Mouse (Mus musculus) mature B cell (primary cell): ENCODE measurements around the gene Sirt6.

Experiments used
- in situ Hi-C: fragments of 300-500 bp; cut with MboI; formaldehyde crosslinking; loops from 2 replicates; pipeline ENCODE4 v1.14.3; 2019

Sirt6 gene

DNA sequence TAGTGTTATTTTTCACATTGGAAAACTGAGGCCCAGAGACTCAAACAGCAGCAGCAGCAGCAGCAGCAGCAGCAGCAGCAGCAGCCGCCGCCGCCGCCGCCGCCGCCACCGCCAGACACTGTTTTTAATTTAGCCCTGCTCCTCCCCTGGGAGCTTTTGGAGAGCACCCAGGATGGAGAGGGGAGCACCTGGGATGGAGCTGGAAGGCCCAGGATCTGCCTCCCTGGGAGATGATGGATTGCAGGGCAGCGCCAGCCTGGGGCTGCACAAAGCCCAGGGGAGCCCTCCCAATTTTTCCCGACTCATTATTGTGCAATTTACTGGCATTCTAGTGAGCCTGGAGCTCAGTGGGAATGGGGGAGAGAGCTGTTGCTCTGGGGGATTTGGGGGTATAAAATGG lies 31.0 kb downstream of the Sirt6 start:
- in situ Hi-C loops, result no loop called here

DNA sequence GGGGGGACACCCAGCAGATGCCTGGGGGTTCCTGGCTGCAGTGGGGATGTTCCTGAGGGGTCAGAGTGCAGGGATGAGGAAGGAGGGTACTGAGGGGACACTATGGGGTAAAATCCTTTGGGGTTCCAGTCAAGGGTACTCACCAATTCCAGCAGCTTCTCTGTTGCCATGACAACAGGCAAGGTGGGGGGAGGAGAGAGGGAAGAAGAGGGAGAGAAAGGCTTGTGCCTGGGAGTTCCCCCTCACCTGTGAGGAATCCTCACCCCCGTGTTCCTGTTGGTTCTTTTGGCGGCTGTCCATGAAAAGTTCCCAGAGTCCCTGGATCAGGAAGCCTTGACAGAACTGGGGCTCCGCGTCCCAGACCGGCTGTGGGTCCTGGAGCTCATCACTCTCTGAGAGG lies 32.0 kb downstream of the Sirt6 start:
- in situ Hi-C loops, result no loop called here

DNA sequence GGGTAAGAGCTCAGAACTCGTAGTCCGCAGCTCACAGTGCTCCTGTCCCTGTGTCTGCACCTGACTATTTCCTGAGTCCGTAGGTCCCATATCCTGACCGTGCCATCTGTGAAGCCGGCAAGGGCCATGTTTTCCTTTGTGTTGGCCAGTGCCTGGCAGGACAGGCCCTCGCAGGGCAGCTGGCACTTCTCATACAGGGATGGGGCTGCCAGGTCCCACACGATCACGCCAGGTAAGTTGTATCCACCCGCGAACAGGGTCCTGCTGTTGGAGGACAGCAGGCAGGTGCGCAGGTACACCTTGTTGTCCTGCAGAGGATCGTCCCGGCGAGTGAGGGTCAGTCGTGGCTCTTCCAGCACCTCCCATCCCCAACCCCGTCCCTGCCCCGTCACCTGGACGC lies 33.7 kb downstream of the Sirt6 start:
- in situ Hi-C loops, result no loop called here

DNA sequence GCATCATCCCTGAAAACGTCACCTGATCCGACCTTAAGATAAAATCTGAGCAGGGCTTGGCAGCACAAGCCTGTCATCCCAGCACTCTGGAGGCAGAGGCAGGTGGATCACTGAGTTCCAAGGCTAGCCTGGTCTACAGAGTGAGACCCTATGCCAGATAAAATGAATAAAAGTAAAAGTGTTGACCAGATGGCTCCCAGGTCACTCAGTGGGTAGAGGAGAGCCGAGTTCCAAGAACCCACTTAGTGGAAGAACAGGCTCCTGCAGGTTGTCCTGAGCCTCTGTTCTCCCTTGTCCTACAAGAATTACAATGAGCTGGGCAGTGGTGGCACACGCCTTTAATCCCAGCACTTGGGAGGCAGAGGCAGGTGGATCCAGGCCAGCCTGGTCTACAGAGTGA lies 34.4 kb downstream of the Sirt6 start:
- in situ Hi-C loops, result no loop called here

DNA sequence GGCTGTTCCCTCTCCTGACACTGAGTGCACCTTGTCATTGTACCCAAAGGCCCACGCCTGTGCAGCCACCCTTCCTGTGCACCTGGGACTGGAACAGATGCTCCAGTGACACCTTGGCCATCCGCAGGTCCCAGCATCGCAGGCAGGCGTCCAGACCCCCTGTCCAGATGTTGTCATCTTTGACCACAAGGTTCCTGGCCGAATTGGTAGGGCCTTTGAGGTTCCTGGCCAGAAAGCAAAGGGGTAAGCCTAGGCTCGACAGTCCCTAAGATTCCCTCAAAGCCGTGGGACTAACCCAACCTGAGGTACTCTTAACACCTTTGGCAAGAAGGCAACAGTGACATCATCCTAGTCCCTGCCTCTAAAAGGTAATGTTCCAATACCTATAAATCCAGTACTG lies 35.0 kb downstream of the Sirt6 start:
- in situ Hi-C loops, result no loop called here

DNA sequence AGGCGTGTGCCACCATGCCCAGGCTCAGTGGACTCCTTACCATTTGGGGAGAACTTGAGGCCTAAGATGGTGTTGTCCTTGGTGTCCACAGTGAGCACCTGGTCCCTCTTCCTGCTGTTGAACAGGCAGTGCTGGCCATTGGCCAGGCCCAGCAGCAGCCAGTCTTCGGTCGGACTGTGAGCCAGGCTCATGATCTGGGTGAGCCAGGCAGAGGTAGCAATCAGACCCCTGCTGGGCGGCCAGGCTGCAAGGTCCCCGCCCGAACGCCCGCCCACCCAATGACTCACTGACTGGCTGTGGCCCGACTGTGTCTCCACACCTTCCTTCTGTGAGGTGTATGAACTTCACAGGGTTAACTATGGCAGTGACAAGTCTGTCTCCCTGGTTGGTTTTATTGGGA lies 35.8 kb downstream of the Sirt6 start:
- in situ Hi-C loops, result no loop called here

DNA sequence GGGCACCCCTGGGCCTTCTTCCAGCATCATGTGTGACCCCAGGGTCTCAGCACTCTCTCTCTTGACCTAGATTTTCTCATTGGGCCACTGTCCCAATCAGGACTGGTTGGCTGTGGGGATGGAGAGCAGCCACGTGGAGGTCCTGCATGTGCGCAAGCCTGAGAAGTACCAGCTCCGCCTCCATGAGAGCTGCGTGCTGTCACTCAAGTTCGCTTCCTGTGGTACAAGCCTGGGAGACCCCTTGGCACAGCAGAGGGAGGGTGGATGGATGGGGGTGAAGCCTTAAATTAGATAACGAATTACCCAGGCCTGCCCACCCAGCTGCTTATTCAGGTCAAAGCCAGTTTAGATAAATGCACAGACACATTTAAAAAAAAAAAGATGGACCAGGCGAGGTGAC lies 38.9 kb downstream of the Sirt6 start:
- in situ Hi-C loops, result no loop called here

DNA sequence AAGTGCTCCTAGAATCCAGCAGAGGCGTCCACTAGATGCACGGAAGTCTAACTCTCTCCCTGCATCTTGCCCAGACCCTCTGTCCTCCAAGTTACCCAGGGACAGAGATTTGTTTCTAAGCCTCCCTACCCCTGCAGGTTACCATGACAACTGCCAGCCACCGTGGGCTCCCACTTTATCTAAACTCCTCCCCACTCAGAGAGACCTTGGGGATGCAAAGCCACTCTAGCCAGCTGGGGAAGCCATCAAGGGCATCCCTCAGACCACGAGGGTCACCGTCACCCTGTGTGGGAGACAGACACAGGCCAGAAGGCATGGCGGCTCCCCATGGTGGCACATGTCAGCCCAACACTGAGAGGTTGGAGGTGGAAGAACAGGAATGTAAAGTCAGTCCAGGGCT lies 44.2 kb downstream of the Sirt6 start:
- in situ Hi-C loops, result no loop called here

DNA sequence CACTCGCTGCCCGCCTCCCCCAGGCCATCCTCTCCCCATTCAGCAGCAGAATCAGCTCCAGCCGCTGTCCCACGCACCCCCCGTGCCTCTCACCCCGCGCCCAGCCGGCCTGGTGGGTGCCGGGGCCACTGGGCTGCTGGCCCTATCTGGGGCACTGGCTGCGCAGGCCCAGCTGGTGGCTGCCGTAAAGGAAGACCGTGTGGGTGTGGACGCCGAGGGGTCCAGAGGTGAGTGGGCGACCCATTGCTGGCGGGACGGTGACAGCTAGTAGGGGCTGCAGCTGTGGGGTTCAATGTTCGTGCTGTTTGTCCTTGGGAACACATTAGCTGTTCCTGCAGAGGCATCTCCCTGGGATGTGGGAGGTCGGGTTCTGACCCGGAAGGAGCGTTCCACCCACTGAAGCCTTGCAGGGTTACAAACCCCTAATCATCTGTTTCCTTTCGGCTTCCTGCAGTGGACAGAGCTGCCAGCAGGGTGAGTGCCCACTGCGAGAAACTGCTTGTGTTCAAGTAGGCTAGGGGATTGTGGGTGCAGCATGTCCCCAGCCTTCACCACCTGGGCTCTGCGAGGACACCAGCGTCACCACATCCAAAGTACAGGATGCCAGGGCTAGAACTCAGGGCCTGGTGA lies 47.0 kb downstream of the Sirt6 start:
- in situ Hi-C loops, result no loop called here

DNA sequence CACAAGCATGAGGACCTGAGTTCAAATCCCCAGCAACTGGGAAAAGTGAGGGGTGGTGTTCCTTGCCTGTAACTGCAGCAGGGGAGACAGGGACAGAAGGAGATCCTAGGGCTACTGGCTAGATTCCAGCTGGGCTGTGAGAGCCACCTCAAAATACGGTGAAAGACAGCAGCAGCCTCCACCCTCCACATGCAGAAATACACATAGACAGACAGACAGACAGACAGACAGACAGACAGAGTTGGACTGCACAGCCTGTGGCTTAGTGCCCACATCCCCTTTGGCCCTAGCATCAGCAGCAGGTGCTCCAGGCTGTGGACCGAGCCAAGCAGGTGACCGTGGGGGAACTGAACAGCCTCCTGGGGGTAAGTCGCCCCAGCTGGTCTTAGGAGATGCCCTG lies 47.6 kb downstream of the Sirt6 start:
- in situ Hi-C loops, result no loop called here

DNA sequence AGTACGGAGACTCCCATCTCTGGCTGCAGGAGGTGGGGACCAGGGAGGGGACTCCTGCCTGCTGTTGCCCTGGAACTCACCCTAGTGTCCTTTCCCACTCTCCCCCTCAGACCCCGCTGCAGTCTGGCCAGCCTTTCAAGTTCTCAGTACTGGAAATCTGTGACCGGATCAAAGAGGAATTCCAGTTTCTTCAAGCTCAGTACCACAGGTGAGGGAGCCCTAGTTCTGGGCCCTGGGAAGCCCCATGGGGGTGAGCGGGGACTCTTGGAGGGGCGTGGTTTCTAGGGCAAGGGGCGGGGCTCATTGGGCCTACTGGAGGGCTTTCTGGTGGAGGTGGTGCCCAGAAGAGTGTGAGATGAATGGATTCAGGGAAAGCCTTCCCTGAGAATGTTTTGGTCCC lies 51.9 kb downstream of the Sirt6 start:
- in situ Hi-C loops, result no loop called here

DNA sequence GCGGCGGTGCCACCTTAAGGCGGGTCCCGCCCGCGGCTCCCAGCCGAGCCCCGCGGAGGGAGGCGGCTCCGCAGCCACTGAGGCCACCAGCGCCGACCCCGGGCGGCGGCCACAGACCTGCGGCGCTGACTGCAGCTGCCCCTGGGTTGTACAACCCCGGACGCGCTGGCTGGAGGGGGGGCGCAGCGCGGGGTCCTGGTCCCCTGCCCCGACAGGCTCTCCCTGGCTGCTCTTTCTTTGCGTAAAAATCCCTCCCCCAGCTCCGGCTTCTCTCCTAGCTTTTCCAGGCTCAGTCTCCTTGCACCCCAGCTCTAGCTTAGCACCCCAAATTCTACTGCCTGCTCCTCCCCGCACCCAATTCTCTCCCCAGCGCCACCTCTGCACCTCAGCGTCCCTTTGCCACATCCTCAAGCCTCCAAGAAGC lies 52.4 kb downstream of the Sirt6 start:
- in situ Hi-C loops, result no loop called here

DNA sequence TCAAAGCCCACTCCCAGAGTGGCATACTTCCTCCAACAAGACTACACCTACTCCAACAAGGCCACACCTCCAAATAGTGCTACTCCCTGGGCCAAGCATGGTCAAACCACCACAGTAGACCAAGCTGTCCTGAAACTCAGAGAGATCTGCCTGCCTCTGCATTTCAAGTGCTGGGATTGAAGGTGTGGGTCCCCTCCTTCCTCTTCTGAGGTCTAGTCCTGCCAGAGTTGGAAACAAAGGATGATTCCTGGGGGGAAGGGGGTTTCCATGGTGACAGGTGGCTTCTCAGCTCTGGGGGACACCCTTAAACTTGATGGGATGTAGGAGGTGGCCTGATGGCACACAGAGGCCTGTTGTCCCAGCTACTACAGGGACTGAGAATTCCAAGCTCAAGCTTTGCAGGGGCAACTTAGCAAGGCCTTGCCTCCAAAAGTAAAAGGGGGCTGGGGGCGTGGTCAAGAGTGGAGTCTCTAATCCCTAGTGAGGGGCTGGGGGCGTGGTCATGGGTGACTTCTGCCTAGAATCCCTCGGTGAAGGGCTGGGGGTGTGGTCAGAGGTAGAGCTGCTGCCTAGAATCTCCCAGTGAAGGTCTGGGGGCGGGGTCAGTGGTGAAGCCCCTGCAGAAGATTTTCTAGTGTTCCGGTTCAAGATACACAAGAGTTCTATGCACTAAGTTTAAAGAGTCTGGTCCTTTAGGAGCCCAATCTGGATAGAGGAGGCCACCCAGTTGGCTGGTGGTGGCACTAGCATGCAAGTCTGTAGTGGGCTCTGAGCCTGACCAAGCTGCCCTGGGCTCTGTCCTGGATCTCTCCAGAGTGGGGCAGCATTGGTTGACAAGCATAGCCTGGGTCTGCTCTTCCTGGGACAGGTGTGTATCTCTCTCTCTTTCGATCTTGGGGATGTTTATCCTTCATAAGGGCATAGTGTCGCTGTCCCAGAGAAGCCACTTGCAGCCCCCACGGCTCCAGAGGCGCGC lies 53.2 kb downstream of the Sirt6 start, which contains the start of gene Tle2:
Gene Tle2, plus strand, starts transcription at position 481 of the 976 bp plus-strand sequence.
- in situ Hi-C loops, result no loop called here

DNA sequence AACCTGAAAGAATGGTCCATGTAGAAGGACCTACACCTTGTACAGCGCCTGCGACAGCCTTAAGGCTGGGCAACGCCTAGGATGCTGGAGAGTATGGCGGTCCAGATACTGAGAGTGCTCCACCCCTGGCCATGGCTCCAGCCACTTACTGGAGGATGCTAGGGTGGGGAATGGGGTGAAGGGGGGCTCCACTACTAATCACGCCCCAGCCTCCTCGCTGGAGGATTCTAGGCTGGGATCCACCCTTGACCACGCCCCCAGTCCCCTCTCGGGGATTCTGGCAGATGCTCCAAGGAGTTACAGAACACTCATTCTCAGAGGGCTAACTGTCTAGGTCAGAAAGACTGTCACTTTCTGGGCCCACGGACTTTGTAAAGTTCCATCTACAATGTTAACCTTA lies 54.6 kb downstream of the Sirt6 start:
- in situ Hi-C loops, result no loop called here

DNA sequence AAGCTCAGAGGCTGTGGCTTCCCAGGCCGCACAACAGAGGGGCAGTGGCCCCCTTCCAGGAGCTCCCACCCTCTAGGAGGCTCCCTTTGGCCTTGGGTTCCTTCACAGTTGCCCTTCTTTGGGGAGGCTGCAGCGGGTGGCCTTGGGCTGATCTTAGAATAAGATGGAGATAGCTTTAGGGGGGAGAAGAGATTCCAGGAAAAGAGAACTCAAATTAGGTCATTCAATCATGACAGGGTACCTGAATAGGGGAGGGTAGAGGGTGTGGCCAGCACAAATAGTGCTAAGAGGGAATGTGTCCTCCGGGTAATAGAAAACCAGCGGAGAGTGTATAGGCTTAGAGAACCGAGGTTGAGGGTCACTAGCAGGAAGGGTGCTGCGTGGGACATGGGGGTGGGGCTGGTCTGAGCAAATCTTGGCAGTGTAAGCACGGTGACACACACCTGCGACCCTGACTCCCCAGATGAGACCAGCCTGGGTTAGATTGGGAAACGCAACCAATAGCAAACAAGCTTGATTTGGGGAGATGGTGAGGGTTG lies 55.4 kb downstream of the Sirt6 start:
- in situ Hi-C loops, result no loop called here
